Mouse (Mus musculus) spleen, postnatal 36 days (tissue): ENCODE measurements around the gene Hrnr.

Source experiments
- DNase-seq, 2 experiments: peaks; one replicate each; pipeline ENCODE4 v3.0.0; 2022; ENCODE audit warnings: low spot score in 2 of 2, mixed read lengths in 1 of 2

Hrnr gene

DNA sequence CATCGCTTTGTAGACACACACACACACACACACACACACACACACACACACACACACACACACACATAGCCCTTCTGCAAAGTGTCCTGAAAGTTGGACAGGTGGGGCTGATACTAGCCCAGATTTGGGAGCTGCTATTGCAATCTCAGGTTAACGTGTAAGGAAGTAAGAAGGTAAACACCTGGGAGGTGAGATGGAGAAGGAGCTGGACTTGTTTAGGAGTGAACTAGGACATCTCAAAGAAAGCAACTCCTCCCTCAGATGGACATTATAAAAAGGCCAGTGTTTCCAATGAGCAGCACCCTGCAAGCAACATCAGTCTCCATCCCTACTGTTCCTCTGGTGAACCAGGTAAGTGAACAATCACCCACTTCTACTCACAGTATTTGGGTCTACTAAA is at the start of gene Hrnr:
TSS of gene Hrnr (plus strand) at position 301 of the 400 bp plus-strand sequence.
- DNase-seq, result no peak

DNA sequence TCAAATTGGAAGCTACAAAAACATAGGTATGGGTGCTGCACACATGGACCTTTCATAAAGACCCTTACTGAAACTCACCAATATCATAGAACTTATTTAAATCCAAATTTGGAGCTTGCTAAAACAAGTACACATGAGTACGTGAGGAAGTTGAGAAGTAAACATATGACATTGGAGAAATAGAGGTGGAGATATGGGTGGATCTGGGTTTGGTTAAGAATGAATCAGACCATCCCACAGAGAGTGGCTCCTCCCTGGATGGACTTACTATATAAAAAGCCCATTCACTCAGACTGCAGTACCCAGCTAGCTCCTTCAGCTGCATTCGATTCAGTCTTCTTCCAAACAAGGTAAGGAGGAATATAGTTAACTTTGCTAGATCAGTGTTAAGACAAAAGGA is 46.3 kb upstream of the Hrnr start, which contains the start of gene Flg:
TSS of gene Flg (plus strand) at position 301 of the 400 bp plus-strand sequence.
- DNase-seq, result no peak

DNA sequence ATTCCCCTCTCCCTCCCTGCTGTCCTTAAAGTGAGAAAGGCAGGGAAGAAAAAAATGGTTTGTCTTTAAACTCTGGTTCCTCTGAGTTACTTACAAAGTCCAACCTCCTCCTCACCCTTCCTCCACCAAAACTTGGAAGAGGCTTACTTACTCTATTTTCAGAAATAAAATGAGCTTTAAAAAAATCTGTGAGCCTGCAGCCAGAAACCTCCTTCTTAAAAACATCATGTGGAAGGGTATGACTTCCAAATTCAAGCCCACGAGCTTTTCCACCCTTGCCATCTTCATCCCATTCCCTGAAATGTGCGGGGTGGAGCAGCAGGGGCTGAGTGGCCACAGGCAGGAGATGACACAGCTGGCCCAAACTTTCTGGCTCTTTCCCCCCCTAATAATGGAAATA is 22.0 kb upstream of the Hrnr start:
- no peak for DNase-seq

DNA sequence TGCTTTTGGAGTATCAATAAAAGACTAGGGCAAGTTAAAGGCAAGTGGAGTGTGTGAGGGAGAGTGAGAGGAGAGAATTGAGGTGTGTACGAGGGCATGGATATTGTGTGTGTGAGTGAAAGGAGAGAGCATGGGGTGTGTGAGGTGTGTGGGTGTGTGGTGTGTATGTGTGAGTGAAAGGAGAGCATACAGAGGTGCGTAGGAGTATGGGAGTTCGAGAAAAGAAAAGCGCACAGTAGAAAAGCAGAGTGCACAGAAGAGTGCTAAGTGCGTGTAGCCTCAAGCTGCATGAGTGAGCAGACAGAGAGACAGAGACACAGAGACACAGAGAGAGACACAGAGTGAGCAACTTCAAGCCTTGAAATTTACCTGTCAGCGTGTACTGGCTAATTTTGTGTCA is 19.7 kb upstream of the Hrnr start:
- no peak for DNase-seq

DNA sequence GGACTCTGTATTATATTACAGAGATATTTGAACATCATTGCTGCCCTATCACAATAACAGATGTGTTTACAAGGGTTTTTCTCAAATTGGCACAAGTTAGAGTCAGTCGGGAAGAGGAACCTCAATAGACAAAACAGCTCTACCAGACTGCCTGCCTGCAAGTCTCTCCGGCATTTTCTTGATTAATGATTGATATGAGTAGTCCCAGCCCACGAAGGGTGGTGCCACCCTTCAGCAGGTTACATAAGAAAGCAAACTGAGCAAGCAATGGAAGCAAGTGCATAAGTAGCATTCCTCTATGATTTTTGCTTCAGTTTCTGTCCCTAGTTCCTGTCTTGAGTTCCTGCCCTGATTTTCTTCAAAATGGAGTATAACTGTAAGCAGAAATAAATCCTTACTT is 17.7 kb upstream of the Hrnr start:
- no peak for DNase-seq

DNA sequence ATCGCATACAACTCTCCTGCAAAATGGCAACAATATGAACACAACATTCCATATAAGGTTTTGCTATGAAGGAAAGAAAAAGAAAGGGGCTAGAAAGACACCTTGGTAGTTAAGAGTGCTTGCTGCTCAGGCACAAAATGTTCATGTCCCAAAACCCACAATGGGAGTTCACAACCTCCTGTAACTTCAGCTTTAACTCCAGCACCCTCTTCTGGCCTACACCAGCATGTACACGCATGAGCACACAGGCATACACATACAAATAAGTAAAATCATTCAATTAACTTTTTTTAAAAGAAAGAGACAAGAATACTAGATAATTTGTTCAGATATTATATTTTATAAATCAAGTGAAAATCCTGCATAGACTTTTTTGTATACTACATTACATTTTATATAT is 13.4 kb upstream of the Hrnr start:
- DNase-seq, result no peak

DNA sequence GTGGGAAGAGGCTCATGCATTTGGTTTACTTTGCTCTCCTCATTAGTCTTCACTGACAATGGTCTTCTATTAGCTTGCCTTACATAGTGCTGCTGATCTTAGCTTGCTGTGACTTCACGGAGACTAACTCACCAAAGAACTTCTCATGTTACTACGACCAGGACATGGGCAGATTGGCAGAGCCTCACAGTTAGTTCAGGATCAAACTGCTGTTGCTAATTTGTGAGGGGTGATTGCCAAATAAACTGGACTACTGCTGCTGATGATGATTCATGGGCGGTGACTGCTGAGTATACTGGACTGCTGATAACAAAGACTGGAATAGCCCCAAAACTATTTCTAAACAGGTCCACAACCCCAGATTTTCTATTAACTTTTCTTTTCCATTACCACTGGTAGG is 8.2 kb upstream of the Hrnr start:
- no peak for DNase-seq

DNA sequence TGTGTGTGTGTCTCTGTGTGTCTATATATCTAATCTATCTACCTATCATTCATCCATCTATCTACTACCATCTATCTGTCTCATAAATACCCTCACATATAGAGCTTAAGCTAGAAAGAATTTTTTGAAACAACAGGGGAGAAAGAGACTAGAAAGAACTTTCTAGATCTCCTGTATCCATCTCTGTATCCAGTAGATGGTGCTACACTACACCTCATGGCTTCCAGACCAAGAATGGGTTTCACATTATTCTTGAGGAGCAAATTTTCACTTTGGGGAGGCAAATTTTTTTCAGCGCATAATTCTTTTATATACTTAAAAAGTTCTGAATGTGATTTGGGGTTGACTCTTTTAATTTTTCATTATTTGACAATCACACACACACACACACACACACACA is 5.2 kb upstream of the Hrnr start:
- no peak for DNase-seq

DNA sequence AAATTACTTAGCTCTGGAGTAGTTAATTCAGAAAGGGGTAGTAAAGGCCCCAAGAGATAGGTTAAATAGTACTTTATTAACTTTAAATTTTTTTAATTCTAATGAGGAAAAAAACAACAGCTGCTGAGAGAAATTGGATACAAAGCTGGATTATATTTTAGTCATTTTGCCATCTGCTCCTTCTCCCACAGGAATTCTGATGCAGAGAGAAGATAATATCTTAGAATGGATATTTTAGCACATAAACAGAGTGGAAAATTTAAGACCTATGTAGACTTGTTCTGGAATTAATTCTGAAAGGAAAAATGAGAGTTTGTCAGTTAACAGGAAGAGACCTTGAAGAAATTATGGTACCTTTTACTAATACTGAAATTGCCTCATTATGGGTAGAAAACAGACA is 18.2 kb downstream of the Hrnr start:
- no peak for DNase-seq

DNA sequence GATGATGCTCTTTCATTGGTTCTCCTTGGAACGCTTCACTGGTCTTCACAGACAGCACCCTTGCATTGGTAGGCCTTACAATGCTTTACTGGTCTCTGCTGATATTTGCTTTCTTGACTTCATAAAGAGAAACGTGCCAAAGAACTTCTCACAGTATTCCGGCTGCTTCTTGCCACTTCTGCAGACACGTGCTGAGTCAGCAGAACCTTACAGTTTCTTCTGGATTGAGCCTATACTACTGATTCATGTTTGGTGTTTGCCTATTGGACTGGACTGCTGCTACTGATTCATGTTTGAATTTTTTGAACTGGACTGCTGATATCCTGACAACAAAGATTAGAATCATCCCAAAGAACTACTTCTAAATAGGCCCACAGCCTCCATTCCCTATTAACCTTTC is 20.5 kb downstream of the Hrnr start:
- DNase-seq, result no peak

DNA sequence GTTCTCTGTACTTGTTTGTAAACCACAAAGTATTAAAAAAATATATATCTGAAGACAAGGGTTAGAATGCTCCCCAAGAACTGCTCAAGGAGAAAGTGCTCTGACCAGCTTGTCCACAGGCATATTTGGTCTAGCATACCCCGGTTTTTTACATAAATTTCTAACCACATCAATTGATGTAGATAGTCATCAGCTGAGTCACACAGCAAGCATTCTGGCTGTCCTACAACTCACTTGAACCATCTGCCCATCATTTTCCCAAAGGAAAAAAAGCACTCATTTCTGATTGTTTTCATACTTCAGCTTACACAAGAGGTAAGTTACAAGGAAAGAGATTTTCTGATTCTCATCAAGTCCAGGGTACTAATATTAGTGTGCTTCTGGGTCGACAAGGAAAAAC is 27.3 kb downstream of the Hrnr start:
- DNase-seq, result no peak

DNA sequence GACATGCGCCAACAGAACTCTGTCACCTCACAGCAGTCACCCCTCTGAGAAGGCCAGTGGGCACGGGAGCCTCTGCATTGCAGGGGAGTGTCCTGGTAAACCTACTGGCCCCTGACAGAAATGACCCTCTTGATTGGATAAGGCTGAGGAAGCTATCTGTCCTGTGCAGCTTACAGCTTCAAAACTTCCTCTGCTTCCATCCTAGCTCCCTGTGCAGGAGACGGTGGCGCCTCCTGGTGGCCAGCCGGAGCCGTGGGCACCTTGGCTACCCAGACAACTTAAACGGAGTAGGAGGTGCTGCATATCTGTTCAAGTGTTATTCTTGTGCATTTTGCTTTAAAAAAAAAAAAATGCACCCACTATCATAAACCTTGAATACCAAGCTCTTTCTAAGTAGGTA is 40.5 kb downstream of the Hrnr start:
- DNase-seq, result no peak

DNA sequence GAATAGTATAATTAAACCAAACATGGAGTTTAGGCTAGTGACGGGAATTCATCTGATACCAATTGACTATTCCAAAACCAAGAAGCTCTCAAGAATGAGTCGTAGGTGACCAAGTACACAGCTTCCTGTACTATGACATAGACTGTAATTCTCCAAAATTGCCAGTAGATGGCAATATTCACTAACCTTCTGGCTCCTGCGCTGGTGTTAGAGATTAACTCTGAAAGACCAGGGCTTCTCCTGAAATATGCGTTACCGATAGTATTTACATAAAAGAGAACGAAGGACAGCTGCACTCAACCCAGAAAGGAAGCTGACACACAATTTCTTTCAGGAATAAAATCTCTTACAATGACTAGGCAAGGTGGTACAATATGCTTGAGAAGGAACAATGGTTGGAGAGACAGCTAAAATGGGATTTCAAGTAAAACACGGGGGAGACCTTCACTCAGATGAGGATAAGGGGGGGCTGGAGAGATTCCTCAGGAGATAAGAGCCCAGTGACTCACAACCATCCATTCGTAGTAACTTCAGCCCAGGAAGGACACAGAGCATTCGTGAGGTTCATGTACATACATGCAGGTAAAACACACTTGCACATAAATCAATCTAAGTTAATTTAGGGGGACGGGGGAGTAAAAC is 42.5 kb downstream of the Hrnr start:
- peak in 1 of 2 experiments; percentile 2 for DNase-seq

DNA sequence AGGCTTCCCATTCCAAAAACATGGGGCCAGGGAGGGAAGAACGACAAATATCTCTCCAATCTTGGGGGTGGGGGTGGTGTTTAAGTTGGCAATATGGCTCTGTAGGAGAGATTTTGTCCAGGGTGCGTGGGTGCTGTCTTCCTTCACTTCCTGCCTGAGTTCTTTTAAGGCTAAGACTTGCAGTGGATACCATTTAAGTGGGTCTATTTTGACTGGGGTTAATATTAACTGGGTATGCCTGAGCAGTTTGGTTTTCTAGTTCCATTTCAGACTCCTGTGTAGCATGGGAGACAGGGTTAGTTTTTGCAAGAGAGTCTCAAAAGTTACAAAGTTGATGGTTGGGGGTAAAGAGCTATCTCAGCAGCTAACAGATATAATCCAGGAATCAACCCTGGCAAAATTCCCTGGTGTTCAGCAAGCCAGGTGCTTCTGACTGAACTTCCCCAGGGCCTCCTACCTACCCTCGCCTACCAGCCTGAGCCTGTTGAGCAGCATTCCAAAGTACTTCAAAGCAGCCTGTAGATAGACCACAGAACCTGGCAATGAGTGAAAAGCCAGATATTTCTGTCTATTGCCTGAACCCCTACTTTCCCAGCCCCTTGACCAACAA is 47.5 kb downstream of the Hrnr start:
- DNase-seq, result no peak

DNA sequence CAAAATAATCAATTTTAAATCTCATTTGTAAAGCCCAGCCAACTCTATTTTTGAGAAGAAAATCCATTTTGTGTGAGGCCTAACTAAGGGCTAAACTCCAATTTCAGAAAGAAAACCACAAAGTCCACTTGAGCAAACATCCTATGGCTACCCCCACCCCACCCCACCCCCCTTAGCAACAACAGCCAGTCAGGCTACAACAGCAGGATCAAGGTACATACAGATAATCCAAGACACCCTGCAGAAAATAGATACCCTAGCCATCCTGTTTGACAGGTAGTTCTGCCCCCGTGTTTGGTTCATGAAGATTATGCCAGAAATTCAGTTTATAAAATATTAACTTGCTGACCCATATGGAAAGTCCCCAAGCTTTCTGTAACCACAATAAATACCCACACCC is 48.6 kb downstream of the Hrnr start:
- no peak for DNase-seq

DNA sequence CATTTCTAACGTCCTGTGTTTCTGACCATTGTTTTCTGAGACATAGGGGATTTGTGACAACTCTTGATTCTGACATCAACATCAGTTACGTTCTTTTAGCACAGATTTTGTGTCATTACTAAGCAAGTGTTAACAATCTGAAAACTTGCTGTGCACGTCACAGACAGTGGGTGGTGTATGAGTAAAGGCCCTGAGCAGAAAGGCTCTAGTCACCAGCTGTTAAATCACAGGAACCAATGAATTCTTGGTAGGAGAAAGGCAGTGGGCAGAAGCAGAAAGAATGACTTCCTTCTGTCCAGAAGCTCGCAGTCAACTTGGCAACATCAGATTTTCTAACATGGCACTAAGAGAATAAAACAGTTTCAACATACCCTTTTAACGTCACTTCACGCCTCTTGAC is 53.9 kb downstream of the Hrnr start:
- no peak for DNase-seq

DNA sequence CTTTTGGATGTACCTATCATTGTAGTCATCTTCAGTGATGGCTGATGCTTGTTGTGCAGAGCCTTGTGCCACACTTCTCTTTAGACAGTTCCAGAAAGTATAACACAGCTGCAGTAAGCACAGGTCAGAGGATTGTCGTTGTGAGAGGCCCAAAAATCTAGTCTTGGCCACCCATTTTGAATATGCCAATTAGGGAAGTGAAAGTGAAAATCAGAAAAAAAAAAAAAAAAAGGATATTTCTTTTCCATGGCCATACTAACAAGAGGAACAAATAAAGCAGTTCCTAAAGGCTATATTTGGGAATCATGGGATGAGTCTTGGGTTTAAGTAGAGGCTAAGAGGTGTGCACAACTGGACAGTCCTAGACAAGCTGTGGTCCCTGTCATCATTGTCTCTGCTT is 55.6 kb downstream of the Hrnr start:
- DNase-seq, result no peak

DNA sequence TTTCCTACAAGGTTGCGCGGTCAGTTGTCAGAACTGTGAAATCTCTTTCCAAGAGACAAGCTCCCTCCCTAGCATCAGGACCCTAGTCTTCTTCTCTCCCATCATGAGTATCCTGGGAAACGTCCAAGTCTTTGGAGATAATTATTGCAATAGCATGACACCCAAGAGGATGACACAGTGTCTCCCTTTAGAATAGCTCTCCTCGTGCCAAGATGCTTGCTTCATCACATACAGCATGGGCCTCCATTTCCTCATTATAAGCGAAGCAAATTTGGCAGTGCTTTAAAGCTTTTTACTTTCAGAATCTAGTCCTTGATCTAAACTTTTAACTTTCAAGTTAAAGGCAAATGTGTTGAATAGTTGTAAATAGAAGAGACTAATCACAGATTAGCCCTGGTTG is 56.1 kb downstream of the Hrnr start:
- no peak for DNase-seq

DNA sequence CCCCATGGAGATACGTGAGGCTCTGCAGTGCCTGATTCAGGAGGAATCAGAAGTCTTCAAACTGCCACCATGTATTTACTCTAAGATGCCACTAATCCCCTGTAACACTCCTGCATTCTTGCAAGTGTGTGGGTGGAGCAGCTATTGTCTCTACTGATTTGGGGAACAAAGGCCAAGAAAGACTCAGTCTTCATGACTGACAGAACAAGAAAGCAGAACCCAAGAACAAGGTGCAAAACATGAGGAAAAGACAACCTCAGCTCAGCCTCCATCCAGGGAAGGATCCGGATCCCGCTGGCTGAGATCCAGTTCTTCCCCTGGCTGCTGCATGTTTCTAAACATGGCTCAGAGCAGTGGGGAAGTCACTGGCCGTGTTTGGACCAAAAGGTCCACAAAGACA is 58.6 kb downstream of the Hrnr start:
- no peak for DNase-seq
